Mouse (Mus musculus) testis, adult 2 months (tissue): ENCODE measurements around the gene Apba2.

ENCODE experiments used
- CTCF ChIP-seq: fragments of 200-500 bp; IDR thresholded peaks from 2 replicates; pipeline ENCODE4 v1.5.1; 2012; ENCODE audit warnings: low read depth, mild to moderate bottlenecking, inconsistent platforms, low read length, moderate library complexity; ENCODE audit not compliant: control insufficient read depth, insufficient read depth, insufficient replicate concordance
- POLR2A ChIP-seq: fragments of 200-500 bp; IDR thresholded peaks from 2 replicates; pipeline ENCODE4 v1.6.1; 2012; ENCODE audit warnings: low read depth, mild to moderate bottlenecking, inconsistent platforms, low read length, moderate library complexity; ENCODE audit not compliant: control insufficient read depth

GRCm38 (mm10) chr7:64457811-64458210 lies 43.7 kb upstream of the Apba2 start:
- TF ChIP-seq POLR2A: no peak
- TF ChIP-seq CTCF: no peak
